Mouse (Mus musculus) cerebellum, adult 18-20 months (tissue): ENCODE data around the gene Akap13.

Source experiments
- DNase-seq, 2 experiments: peaks; one replicate each; pipeline ENCODE4 v3.0.0; 2021

Akap13 gene

DNA sequence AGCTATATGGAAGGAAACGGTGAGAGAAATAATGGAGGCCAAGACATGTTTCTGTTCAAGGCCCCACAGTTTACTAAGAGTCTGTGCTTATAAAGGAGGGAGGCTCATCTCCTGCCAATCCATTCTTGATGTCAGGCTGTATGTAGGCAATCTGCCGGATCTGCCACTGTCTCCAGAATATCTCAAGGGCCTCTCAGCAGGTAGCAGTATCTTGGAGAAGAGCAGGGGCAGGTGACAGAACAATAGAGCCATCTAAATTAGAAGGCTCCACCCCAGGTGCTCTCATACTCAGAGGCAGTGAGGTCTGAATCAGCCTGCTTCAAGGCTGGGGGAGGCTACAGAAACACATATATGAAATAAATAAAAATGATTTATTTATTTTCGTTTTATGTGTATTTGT is 347.6 kb downstream of the Akap13 start:
- no peak for DNase-seq
